Mouse (Mus musculus) small intestine, adult 2 months (tissue): ENCODE measurements around the gene Rbbp7.

ENCODE experiments used
- CTCF ChIP-seq: fragments of 200-500 bp; IDR thresholded peaks from 2 replicates; pipeline ENCODE4 v1.5.1; 2012; ENCODE audit warnings: low read depth, mild to moderate bottlenecking, control low read depth, inconsistent platforms, low read length, moderate library complexity, mixed read lengths; ENCODE audit not compliant: insufficient replicate concordance, insufficient read length; ENCODE audit errors: extremely low read depth
- POLR2A ChIP-seq: fragments of 200-500 bp; IDR thresholded peaks from 2 replicates; pipeline ENCODE4 v1.6.1; 2012; ENCODE audit warnings: low read depth, mild to moderate bottlenecking, control low read depth, inconsistent platforms, low read length, moderate library complexity

DNA sequence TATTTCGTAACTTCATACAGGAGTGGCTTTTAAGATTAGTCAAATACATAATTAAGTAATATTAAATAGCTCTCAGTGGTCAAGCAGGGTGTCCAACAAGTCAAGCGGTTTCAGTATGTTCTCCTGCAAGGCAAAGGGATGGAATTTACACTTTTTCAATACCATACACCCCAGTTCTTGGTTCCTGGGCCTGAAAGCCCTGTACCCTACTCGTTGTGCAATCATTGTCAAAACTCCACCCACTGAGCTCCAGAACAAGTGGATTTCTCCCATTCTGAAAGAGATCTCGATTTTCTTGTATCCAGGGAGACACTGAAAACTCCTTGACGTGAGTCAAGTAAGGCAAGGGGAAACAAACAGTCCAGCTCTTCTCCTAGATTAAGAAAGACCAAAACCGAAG is 67.8 kb downstream of the Rbbp7 start:
- TF ChIP-seq POLR2A: no peak
- no peak for TF ChIP-seq CTCF
